Mouse (Mus musculus) monocyte, adult 5-6 weeks (primary cell): ENCODE results near the gene Pex3. TPM values are rescaled to one million over a fixed set of nuclear protein-coding genes. Genes with fewer than 3 reads are reported as not detected.

ENCODE experiments used
- ATAC-seq: fragments of 153-309, 156-312 bp; replicated peaks from 2 replicates; pipeline ENCODE4 v1.8.0; 2017; ENCODE audit warnings: mild to moderate bottlenecking; ENCODE audit not compliant: low TSS enrichment, insufficient number of reproducible peaks, severe bottlenecking, poor library complexity, low FRiP score
- total RNA-seq: library from RNA; stranded (forward); fragments of 200-1000, 200-491, 200-594 nt; gene quantifications from 3 replicates; pipeline ENCODE4 v1.2.3, GENCODE M21; 2017

Pex3 gene
- total RNA-seq = 18.2 to 27.8 TPM (median 21.1 TPM) in 3 replicates

- ATAC-seq = peak; percentile 98
Measured at GRCm38 (mm10) chr10:13552646-13553497, at the start of gene Pex3, which contains the start of gene Adat2. Gene Pex3, minus strand, starts transcription at chr10:13553142. Gene Adat2, plus strand, starts transcription at chr10:13552894.

GRCm38 (mm10) chr10:13600926-13601325 is 48.0 kb upstream of the Pex3 start:
- no peak for ATAC-seq

GRCm38 (mm10) chr10:13597491-13597890 is 44.5 kb upstream of the Pex3 start:
- ATAC-seq = no peak

- no peak for ATAC-seq
Measured at GRCm38 (mm10) chr10:13596866-13597265, 43.9 kb upstream of the Pex3 start.

GRCm38 (mm10) chr10:13596073-13596472 is 43.1 kb upstream of the Pex3 start:
- no peak for ATAC-seq

GRCm38 (mm10) chr10:13593529-13593928 is 40.6 kb upstream of the Pex3 start:
- ATAC-seq = no peak

- no peak for ATAC-seq
Measured at GRCm38 (mm10) chr10:13592196-13592595, 39.3 kb upstream of the Pex3 start.

GRCm38 (mm10) chr10:13587914-13588313 is 35.0 kb upstream of the Pex3 start:
- ATAC-seq = no peak

- no peak for ATAC-seq
Measured at GRCm38 (mm10) chr10:13577123-13577522, 24.2 kb upstream of the Pex3 start.

GRCm38 (mm10) chr10:13572410-13572809 is 19.5 kb upstream of the Pex3 start:
- ATAC-seq = no peak

- ATAC-seq = no peak
Measured at GRCm38 (mm10) chr10:13572003-13572402, 19.1 kb upstream of the Pex3 start.

GRCm38 (mm10) chr10:13570697-13571538 is 18.0 kb upstream of the Pex3 start:
- no peak for ATAC-seq

- ATAC-seq = no peak
Measured at GRCm38 (mm10) chr10:13569818-13570217, 16.9 kb upstream of the Pex3 start.

GRCm38 (mm10) chr10:13566393-13566792 is 13.5 kb upstream of the Pex3 start:
- ATAC-seq = no peak

- ATAC-seq = no peak
Measured at GRCm38 (mm10) chr10:13565080-13565448, 12.1 kb upstream of the Pex3 start.

GRCm38 (mm10) chr10:13564364-13565079 is 11.6 kb upstream of the Pex3 start:
- ATAC-seq = no peak

GRCm38 (mm10) chr10:13560014-13560674 is 7.2 kb upstream of the Pex3 start:
- peak; percentile 70 for ATAC-seq

GRCm38 (mm10) chr10:13554316-13554715 is 1.4 kb upstream of the Pex3 start:
- ATAC-seq = no peak
